Mouse (Mus musculus): Measurements from ENCODE around the gene Mical2.

Gene Mical2

DNA sequence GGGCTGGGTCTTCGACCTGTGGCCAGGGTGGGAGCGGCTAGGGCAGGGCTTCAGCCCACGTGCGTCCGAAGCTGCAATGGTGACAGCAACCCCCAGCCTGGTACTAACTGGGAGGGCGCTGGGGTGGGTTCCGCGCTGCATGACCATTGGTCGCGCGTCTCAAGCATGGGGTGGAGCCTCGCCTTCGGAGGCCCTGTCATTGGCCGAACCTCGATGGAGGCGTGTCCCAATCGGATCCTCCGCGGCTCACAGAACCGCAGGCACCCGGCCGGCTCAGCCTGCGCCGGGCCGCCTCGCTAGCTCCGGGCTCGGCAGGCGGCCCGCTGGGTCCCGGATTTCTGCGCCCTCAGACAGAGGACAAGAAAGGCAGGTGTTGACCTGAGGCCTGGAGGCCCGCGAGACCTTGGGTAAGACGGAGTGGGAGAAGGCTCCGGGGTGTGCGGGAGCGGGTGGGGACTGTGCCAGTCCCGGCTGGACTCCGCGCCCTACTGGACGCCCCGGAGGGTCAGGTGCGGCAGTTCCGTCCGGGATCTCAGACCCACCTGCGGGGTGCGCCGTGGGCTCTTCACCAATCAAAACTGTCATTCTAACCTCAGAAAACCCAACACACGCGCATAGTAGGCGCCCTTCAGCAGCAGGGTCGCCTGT lies at the start of gene Mical2:
Gene Mical2, plus strand, starts transcription at position 242 of the 648 bp plus-strand sequence.
- peak; percentile 72 to 75 for DNase-seq

DNA sequence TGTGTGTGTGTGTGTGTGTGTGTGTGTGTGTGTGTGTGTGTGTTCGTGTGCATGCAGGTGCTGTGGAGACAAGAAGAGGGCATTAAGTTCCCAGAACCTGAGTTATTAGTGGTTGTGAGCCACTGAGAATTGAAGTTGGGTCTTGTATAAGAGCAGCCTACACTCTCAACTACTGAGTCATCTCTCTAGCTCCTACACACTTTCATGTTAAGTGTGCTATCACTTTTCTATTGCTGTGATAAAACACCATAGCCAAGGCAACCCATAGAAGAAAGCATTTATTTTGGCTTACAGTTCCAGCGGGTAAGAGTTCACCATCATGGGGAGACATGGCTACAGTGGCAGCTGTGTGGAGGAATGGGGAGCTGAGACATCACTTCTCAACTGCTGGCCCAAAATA lies 49.0 kb upstream of the Mical2 start:
- no peak for DNase-seq

DNA sequence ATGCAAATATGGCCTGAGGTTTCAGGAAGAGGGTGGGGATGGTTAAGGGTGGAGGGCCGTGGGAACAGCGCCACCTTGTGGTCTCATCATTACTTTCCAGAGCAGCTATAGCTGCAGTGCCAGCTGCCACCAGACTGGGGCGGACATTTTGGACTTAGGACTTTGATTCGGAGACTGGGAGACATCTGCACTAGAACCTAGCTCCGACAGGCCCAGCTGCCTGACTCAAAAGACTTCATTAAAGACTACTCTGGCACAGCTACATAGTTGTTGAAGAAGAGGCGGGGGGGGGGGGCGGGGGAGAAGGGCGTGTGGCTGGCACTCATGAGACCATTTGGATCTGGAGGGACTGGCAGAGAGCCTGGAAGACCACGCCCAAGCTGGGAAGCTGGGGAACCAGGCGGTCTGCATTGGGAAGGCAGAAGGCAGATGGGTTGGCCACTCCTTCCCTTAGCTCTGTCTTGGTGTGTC lies 45.4 kb upstream of the Mical2 start:
- DNase-seq = peak; percentile 29 to 39

DNA sequence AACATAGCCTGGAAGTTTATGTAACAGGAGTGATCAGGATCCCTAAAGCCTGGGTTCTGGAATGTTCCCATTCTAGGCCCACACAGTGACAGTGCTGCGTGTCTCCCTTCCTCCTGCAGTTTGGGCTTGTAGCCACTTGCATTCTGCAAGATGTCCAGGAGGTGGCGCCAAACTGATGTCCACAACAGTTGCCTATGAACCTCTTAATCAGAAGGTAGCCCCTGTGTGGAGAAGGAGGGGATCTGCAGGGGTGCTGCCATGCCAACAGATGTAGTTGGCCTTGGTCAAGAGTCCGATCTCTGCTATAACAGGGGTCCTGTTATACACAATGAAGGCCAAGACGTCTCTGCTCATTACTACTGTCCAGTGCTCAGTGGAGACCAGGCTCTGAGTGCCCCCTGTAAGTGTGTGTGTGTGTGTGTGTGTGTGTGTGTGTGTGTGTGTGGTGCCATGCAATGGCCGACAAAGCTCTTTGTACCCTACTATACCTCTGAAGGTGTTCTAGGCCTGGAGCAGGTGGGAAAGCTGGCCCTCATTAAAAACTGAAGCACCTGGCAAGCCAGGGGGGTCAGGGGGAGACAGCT lies 42.3 kb upstream of the Mical2 start:
- peak; percentile 60 to 63 for DNase-seq

DNA sequence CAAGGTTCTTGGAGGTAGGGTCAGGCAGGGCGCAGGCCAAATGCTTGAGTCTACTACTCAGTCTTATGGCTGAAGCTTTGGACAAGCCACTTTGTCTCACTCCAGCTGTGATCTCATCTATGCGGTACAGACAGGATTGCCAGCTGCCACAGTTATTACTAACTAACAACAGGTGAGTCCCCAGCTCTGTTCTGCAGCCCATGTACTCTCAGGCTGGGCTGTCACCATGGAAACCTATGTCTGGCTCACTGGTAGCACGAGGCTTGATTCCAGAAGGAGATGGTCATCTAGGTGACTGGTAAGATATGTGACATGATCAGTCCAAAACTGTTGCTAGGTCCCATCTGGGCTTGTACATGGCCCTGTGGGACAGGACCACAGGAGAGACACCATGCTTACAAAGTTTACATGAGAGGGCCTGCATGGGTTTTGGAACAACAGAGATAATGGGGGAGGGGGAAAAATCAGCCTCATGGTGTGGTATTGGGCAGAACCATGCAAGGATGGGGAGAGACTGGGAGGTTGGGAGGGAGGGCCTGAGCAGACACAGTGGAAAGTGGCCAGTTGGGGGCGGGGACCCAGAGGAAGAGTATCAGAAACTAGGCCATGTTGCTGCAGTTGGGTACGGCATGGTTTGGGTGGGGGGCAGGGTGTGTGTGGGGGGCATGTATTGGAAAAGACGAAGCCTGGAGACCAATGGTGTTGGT lies 41.0 kb upstream of the Mical2 start:
- DNase-seq = no peak

DNA sequence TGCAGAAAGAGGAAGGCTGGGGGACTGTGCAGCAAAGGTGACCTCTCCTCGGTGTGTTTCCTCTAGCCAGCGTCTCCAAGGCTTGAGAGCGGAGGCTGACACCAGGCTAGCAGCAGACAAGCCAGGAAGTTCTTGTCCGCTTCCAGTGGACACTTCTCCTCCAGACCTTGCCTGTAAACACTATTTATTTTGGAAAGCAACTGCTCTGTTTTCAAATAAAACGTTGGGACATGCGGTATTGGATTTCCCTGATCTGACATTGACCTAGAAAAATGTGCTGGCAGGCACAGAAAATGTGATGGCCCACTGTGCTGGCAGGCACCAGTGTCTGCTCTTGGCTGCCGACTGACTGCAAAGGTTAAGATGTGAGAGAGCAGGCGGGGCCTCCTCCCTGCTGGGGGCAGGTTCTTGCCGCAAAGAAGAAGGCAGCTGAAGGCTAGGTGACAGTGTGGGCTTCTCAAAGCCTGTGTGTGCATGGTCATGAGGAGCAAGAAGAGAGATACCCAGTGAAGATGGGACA lies 40.4 kb upstream of the Mical2 start:
- no peak for DNase-seq

DNA sequence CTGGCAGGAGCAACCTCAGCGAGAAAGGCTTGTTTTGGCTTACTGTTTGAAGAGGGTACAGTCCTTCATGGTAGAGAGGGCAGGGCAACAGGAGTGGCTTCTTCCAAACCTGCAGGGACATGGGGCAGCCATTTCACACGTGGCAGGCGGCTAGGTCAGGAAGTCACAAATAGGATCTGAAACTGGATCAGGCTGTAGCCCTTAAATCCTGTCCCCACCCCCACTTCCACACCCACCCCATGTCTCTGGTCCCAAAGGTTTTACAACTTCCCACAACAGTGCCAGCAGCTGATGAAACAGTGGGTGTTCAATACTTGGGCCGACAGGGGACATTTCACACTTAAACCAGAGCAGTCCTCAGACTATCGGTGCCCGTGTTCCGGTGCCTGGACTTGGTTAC lies 38.8 kb upstream of the Mical2 start:
- DNase-seq = no peak

DNA sequence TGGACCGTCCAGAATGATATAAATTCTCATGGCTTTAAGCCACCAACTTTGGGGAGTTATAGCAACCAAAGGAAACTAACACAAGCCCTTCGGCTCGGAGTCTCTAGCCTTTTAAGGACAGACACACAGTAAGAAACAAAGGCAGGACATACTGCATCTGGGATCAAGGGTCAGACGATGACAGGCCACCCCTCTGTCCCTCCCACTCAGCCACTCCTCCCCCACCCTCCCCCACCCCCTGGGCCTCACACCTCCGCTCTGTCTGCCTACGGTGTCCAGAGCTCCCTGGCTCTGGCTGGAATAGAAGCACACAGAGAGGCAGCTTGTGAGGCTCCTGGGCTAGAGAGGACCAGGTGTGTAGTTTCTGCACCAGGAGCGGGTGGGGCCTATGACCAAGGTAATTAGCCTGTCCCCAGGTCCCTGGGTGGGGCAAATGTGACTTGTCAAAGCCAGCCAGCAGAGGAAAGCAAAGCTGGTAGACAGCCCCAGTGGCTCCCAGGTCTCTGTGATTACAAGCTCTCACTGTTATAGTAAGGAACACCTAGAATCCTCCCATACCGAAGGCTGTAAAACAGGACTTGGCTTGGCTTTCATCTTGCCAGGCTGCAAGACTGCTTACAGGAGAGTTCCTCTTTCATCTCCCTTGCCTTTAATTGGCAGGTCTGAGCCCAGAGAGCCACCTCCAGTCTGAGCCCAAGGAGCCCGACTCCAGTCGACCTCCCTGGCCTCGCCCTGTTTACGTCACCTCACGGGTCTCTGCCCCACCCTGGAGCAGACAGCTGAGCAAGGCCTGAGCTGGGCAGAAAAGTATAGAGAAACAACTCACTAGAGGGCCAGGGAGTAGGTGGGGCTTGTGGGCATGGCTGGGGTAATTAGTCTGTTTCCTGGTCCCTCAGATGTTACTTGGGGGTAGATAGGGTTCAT lies 37.9 kb upstream of the Mical2 start:
- DNase-seq = no peak

DNA sequence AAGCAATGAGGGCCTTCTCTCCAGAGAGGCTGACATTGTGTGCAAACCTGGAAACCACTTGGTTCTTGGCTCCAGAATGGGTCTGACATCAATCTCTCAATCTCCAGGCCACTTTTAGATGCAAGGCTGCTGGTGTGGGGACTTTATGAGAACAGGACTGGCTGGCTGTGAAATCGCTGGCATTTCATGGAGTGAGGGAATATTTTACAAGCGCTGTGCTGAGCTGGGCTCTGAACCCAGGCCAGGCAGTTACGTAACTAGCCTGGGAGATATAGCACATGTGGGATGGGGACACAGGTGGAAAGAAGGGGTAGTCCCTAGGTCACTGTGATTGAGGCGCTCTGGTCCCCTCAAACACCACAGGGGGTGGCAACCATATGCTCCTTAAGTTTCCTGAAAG lies 33.4 kb upstream of the Mical2 start:
- DNase-seq = no peak

DNA sequence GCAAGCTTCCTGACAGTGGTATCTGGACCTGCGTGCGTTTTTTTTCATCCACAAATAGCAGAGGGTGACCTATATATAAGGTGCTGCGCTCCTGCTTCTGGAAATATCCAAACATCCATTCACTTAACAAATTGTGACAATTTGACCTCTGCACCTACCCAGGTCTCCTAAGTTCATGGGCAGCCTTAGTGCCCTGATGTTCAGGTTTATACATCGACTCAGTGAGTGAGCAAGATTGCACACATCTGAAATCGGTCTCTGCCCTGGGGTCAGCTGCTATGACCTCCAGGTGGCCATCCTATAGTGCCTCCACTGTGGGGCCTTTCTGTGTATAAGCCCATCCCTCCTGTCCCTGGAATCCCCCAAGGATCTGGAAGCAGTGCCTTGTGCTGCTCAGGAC lies 32.9 kb upstream of the Mical2 start:
- DNase-seq = no peak

DNA sequence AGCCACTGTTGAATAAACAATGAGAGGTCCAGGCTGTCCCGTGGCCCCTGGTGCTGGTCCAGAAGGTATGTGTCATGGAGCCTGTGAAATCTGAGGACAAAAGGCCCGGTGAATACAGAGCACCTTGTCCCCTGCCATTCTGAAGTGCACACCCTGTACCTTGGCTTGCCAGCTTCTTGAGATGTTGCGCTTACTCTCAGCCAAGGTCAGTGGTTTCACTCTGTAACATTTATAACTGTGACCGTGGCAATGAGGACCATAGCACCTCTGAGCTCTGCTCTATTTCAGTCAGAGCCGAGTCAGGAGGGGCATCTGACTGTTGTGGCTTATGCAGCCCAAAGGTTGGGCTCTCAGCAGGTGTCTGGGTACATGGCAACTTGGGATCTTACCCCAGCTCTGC lies 31.4 kb upstream of the Mical2 start:
- no peak for DNase-seq

DNA sequence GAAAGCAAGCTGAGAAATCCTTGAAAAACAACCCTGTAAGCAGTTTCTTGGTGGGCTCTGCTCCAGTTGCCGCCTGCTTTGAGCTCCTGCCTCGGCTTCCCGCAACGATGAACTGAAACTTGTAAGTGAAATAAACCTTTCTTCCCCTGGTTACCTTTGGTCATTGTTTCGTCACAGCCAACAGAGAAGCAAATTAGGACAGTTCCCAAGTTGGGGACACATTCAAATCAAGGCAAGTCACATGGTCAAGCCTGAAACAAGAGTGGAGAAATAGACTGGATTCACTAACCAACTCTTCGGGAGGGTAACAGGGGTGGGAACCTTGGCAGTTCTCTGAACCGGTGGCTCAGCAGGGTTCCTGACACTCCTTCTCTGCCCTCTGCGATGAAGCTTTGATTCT lies 28.2 kb upstream of the Mical2 start:
- DNase-seq = no peak

DNA sequence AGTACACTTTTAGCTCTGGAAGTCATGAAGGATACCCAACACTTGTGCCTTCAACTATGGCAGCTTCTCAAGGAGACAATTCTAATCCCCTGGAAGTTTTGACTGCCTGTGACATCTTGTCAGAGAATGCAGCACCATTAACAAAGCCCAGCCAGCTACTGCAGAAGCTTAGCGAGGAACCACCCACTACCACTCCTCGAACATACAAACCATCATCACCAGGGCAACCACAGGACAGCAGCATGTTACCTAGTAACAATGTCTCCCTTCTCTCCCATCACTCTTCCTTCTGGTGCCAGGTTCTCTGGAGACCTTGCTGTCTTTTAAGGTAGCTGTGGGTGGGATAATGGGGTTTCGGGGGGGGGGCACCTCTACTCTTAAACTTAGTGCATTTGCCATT lies 26.3 kb upstream of the Mical2 start:
- no peak for DNase-seq

DNA sequence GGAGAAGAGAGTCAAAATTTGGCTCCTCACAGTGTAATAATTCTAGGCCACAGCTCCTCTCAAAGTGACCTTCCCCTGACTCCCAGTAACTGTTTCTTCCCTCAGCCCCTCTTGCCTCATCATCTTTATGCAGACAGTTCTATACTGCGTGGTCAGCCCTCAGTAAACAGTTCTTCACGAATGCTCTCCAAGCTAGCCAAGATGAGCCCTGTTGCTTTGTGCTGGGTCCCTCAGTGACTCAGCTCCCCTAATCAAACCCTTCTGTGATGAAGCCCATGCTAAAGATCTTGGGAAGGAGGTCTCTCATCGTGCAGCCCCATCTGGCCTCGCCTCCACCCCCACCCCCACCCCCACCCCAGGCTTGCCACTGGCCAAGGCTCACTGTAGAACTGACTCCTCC lies 24.9 kb upstream of the Mical2 start:
- no peak for DNase-seq

DNA sequence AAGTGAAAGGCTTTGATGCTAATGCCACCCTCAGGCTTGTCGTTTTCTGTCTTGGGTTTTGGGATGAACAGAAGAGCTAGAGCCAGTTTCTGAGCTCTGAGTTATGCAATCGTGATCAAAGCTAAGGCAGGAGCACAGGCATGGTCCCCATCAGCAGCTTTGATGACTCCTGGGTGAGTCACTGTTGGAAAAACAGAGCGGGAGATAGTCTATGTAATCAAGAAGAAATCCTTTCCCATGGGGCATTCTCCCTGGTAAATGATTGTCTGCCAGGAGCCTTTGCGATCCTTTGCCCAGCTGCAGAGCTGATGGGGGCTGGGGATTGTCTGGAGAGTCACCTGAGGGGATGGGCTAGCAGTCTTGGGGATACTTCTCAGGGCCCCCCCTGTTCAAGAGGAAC lies 23.5 kb upstream of the Mical2 start:
- DNase-seq = no peak

DNA sequence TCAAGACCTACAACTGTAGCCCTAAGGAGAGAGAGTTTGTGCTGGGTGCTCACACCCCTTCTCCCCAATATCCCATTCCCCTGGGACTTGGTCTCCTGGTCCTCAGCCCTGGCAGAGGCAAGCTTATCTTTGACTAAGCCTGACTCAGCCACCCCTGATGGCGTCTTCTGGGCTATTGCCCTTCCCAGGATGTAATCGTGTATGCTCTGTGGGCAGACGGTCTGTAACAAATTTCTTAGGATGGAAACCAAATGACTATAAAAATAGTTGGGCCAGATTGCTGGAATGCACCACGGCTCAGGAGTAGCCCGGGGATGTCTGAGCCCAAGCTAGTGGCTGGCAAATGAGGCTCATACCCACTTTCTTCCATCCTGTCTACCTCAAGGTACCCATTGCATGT lies 22.8 kb upstream of the Mical2 start:
- DNase-seq = no peak

DNA sequence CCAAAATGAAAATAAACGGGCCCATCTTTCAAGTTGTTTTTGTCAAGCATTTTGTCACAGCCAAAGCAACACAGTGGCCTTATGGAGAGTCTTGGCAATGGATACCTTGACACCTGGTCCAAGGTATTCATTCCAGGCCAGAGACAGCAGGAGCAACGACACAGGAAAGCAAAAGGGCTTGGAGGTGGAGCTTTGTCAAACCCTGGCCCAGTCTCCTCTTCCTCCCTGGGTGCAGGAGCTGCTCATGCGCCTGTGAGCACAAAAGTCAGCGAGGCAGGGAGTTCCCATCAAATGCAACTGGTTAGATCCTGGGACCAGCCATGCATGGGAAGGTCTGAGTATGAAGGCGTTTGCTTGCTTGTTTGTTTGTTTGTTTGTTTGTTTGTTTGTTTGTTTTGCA lies 21.7 kb upstream of the Mical2 start:
- DNase-seq = no peak

DNA sequence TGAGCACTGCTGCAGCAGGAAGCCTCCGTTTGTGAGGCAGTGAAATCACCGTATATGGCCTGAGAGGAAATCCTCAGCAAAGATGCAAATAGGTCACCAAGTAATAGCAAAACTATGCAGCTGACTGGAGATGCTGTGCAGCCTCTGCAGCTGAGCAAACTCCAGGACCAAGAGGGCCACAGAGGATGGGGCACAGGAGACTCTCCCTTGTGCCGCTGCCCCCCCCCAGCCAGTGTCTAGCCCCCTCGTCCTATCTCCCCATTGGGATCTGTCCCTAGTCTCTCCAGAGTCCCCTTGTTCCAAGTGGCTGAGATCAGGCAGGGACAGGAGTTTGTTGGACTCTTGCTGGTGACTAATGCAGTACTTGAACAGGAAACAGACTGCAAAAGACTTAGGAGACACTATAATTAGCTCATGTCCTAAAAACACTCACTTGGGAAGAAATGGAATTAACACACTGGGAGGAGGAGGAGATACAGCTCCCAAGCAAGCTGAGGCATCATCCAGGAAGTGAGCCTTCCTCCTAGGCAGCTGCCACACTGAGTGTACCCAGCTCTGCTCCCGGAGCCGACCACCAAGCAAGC lies 21.2 kb upstream of the Mical2 start:
- DNase-seq = no peak

DNA sequence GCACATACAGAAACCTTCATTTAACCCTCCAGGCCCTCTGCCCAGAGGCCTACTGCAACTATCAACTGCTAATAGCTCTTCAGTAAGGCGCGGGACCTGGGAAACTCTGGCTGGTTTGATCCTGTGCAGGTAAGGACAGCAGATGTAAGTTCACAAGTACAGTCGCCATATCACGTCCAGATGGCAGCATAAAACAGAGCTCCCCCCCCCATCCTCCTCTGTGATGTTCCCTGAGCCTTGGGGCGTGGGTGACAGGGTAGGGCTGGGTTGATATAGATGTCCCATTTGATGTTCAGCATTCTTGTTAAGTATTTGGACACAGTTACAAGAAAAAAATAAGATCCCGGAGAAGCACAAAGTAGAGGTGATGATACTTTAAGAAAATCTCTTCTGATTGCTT lies 20.1 kb upstream of the Mical2 start:
- no peak for DNase-seq

DNA sequence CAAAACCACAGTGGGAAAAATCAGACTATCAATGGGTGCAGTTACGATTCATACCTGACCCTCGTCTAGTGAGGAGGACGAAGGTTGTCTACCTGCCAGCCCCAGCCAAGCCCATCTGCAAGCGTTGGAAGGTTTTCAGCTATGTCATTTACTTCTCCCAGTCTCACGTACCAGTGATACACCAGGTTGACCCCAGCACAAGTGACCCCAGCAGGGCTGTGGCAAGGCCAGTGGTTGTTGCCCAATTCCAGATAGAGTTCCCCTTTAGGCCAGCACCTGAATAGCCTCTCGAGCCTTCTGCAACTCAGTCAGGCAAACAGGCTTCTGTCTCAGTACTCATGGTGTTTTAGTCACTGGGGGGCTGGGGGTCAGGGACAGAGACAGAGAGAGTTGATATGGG lies 17.9 kb upstream of the Mical2 start:
- no peak for DNase-seq

DNA sequence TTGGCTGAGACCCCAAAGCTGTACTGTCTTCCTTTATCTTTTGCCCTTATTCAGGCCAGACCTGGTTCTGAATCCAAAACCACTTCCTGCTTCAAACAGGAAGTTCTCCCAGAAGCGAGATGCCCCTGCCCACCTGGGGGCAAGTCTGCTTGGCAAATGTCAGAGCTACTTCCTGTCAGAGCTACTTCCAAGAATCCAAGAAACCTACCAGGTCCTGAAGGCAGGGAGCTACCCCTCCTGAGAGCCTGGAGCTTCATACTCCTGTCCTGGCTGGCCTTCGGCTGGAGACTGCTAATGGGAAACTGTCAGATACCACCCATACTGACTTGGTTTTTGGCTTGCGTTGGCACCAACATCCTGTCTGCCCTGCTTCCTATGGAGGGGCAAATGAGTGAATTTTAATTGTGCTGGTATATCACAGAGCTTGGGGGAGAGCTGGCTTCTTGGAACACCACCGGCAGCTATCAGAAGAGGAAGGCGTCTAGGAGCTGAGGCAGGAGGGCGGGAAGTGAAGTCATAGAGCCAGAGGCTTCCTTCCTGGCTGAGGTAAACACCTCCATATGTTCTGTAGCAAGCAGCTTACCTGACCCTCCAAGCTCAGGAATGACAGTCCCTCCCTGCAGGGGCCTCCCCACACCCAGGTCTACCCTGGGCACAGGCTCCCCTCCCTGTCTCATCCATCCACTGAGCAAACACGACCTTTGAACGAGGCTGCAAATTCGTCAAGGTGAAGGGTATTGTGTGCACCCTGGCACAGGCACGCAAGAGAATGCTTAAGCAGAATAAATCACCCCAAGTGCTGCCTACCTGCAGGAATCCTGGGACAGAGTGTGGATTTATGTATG lies 17.1 kb upstream of the Mical2 start:
- peak; percentile 48 to 68 for DNase-seq

DNA sequence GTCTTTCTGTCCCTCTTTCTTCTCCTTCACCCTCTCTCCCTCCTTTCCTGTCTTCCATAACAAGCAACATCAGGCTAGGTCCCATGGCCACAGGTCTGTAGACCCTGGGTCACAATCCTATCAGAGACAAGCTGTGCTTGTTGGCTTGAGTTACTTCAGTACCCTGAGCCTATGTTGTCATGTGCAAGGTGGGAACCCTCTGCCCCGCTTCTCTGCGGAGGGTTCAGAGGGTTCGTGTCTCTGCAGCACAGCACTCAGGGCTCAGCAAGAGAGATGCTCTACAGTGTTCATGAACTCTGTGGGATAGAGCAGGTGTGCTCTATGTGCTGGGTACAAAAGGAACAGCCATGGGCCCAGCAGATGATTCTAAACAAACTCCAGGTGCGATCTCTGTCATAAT lies 16.0 kb upstream of the Mical2 start:
- no peak for DNase-seq

Data from thymus, adult 18-20 months (tissue).